Mouse (Mus musculus) c-Kit-positive CD71-positive TER-119-positive erythroid progenitor cells, embryonic 14.5 days (primary cell): Measurements from ENCODE around the gene Cd83.

Experiments used
- DNase-seq: peaks from one replicate; pipeline ENCODE4 v3.0.0-alpha.2; 2013; ENCODE audit warnings: low spot score

Gene Cd83

GRCm38 (mm10) chr13:43784725-43785711, at the start of gene Cd83:
Cd83 (plus strand) TSS chr13:43784775.
- no peak for DNase-seq

- DNase-seq: peak; percentile 43
Measured at GRCm38 (mm10) chr13:43739598-43740275, 44.8 kb upstream of the Cd83 start.

GRCm38 (mm10) chr13:43740276-43740608, 44.3 kb upstream of the Cd83 start:
- DNase-seq: no peak

- no peak for DNase-seq
Measured at GRCm38 (mm10) chr13:43742677-43743076, 41.9 kb upstream of the Cd83 start.

GRCm38 (mm10) chr13:43744259-43744658, 40.3 kb upstream of the Cd83 start:
- DNase-seq: no peak

- no peak for DNase-seq
Measured at GRCm38 (mm10) chr13:43750301-43750700, 34.3 kb upstream of the Cd83 start.

GRCm38 (mm10) chr13:43750966-43751365, 33.6 kb upstream of the Cd83 start:
- no peak for DNase-seq

- DNase-seq: no peak
Measured at GRCm38 (mm10) chr13:43752407-43752806, 32.2 kb upstream of the Cd83 start.

- no peak for DNase-seq
Measured at GRCm38 (mm10) chr13:43753652-43754051, 30.9 kb upstream of the Cd83 start.

GRCm38 (mm10) chr13:43754455-43755128, 30.0 kb upstream of the Cd83 start:
- DNase-seq: no peak

- DNase-seq: no peak
Measured at GRCm38 (mm10) chr13:43755573-43755972, 29.0 kb upstream of the Cd83 start.

- no peak for DNase-seq
Measured at GRCm38 (mm10) chr13:43761156-43761855, 23.3 kb upstream of the Cd83 start.

GRCm38 (mm10) chr13:43762901-43763300, 21.7 kb upstream of the Cd83 start:
- no peak for DNase-seq

- no peak for DNase-seq
Measured at GRCm38 (mm10) chr13:43763301-43763994, 21.1 kb upstream of the Cd83 start.

- no peak for DNase-seq
Measured at GRCm38 (mm10) chr13:43763995-43764579, 20.5 kb upstream of the Cd83 start.

GRCm38 (mm10) chr13:43765293-43765814, 19.2 kb upstream of the Cd83 start:
- no peak for DNase-seq

GRCm38 (mm10) chr13:43766786-43767680, 17.5 kb upstream of the Cd83 start:
- DNase-seq: no peak

GRCm38 (mm10) chr13:43773020-43773419, 11.6 kb upstream of the Cd83 start:
- DNase-seq: no peak

- DNase-seq: no peak
Measured at GRCm38 (mm10) chr13:43773965-43774566, 10.5 kb upstream of the Cd83 start.
